Mouse (Mus musculus): Measurements from ENCODE around the gene Gpatch2.

DNA sequence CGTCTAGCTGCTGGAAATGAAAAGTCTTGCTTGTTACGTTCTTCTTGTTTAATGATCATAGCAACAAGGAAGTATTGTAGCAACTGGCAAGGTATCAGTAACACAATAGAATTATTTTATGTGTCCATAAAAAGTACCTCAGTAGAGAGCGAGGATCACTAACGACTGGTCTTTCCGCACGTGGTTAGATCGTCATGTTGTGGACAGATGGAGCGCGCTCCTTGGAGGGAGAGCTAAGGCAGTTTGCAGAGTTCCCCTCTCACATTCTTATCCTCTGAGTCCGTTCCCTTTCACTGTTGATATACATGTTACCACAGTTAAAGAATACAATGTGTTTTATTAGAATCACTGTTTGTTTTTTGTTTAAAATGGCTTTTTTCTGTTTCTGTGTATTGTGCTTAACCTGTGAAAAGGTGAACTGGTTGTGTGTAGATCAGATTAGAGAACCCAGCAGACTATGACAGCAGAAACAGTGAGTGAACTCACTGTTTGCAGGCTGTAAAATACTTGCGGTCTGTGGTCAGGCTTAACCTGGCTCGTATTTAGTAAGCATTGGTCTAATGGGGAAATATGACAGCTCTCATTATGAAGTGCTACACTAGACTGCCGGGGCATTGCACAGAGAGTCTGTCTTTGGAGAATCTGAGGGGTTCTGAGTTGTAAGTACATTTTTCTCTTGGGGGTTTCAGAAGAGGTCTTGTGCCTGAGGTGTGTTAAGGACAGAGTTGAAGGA is 13.3 kb downstream of the Gpatch2 start:
- no peak for TF ChIP-seq CTCF (IDR thresholded peaks at IDR 0.05)
- TF ChIP-seq EP300 (IDR thresholded peaks at IDR 0.05), result no peak
